Mouse (Mus musculus) myocyte (in vitro differentiated cells): Measurements from ENCODE around the gene Kri1.

Experiments
- CEBPB ChIP-seq: IDR thresholded peaks from 2 replicates; pipeline ENCODE4 v1.6.1; 2011; ENCODE audit warnings: mild to moderate bottlenecking, moderate library complexity; ENCODE audit not compliant: poor library complexity, insufficient read depth, severe bottlenecking
- E2F4 ChIP-seq: IDR thresholded peaks from one replicate; pipeline ENCODE4 v1.6.1; 2011; ENCODE audit warnings: mild to moderate bottlenecking, control low read depth, moderate library complexity; ENCODE audit not compliant: insufficient read depth
- MAX ChIP-seq: IDR thresholded peaks from one replicate; pipeline ENCODE4 v1.6.1; 2011; ENCODE audit warnings: low read depth, mild to moderate bottlenecking, control low read depth
- MYOD1 ChIP-seq, 3 experiments: IDR thresholded peaks; one replicate each; pipeline ENCODE4 v1.6.1; 2011; ENCODE audit warnings: control low read depth in 2 of 3, low read depth in 2 of 3, mild to moderate bottlenecking in 2 of 3, moderate library complexity in 1 of 3; ENCODE audit not compliant: insufficient read length in 2 of 3, control insufficient read depth in 1 of 3
- MYOG ChIP-seq, 3 experiments: IDR thresholded peaks; one replicate each; pipeline ENCODE4 v1.6.1; 2011; ENCODE audit warnings: control low read depth in 2 of 3, low read depth in 2 of 3, mild to moderate bottlenecking in 2 of 3; ENCODE audit not compliant: insufficient read length in 2 of 3, control insufficient read depth in 1 of 3, insufficient read depth in 1 of 3
- POLR2A ChIP-seq: IDR thresholded peaks from one replicate; pipeline ENCODE4 v1.6.1; 2011; ENCODE audit warnings: low read depth, mild to moderate bottlenecking, control low read depth, moderate library complexity; ENCODE audit not compliant: insufficient read length
- POLR2AphosphoS2 ChIP-seq: IDR thresholded peaks from one replicate; pipeline ENCODE4 v1.6.1; 2011; ENCODE audit warnings: low read depth, control low read depth; ENCODE audit not compliant: insufficient read length
- REST ChIP-seq: IDR thresholded peaks from one replicate; pipeline ENCODE4 v1.6.1; 2011; ENCODE audit warnings: mild to moderate bottlenecking, control low read depth, moderate library complexity; ENCODE audit not compliant: insufficient read depth, insufficient read length
- SRF ChIP-seq: IDR thresholded peaks from one replicate; pipeline ENCODE4 v1.6.1; 2011; ENCODE audit warnings: low read depth; ENCODE audit not compliant: control insufficient read depth, insufficient read length
- TCF12 ChIP-seq: IDR thresholded peaks from one replicate; pipeline ENCODE4 v1.6.1; 2011; ENCODE audit warnings: mild to moderate bottlenecking, control low read depth; ENCODE audit not compliant: poor library complexity, insufficient read depth, severe bottlenecking
- TCF3 ChIP-seq: IDR thresholded peaks from one replicate; pipeline ENCODE4 v1.6.1; 2011; ENCODE audit warnings: low read depth, control low read depth; ENCODE audit not compliant: insufficient read length
- USF1 ChIP-seq: IDR thresholded peaks from one replicate; pipeline ENCODE4 v1.6.1; 2011; ENCODE audit warnings: low read depth, mild to moderate bottlenecking, control low read depth, moderate library complexity

- TF ChIP-seq MAX (no peak), CEBPB (no peak), MYOD1 (IDR thresholded peaks at IDR 0.05; ENCODE audit: control insufficient read depth in 1 of 3, insufficient read length in 2 of 3, low read depth in 2 of 3) (peak in 1 of 3 experiments; percentile 58), USF1 (no peak), POLR2AphosphoS2 (peak; percentile 91), POLR2A (peak; percentile 86), REST (no peak), E2F4 (no peak), MYOG (IDR thresholded peaks at IDR 0.05; ENCODE audit: control insufficient read depth in 1 of 3, insufficient read depth in 1 of 3, insufficient read length in 2 of 3, low read depth in 2 of 3) (peak in 2 of 3 experiments; percentile 12 to 76), TCF12 (peak; percentile 5), TCF3 (no peak), SRF (no peak)
These were observed at the start of gene Kri1 for GRCm38 (mm10) chr9:21287571-21288402.
